Mouse (Mus musculus) testis, postnatal 14 days (tissue): ENCODE data around the gene Derl3.

Source experiments
- DNase-seq: peaks from one replicate; pipeline ENCODE4 v3.0.0; 2021; ENCODE audit warnings: low spot score

The Derl3 gene

GRCm38 (mm10) chr10:75913013-75913589 lies 19.9 kb downstream of the Derl3 start:
- DNase-seq: no peak

DNA sequence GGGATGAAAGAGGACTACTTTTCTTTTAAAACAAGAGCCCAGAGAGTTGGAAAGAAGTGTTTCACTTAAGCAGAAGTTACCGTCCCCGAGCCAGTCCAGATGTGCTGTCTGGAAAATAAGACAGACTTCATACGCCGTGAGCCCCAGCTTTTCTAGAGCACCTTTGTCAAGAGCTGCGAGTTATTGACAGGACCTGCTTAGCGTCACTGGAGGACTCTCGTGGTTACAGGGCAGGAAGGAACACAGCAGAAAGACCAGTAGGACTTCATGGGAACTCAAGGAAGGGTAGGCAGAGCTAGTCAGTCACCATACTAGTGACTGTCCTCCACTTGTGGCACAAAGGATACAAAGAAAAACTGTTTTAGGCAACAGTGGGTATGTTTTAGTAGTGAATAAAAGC lies 22.3 kb downstream of the Derl3 start:
- DNase-seq: no peak

DNA sequence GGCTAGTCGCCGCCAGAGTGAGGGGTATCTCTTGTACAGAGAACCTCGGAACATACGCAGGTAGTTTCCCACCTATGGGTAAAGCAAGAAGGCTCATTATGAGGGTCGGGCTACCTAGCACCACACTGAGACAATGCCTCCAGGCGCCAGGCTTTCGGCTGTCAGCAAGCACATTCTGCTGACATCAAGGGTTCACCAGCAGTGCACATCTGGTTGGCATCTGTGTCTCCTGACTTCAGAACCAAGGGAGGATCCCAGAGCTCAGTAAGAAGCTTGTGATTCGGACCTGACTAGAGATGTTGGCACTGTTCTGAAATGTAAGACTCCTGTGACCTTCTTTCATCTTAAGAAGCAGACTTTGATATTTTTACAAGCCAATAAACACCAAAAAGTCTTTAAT lies 23.6 kb downstream of the Derl3 start:
- no peak for DNase-seq

GRCm38 (mm10) chr10:75919026-75919425 lies 25.8 kb downstream of the Derl3 start:
- DNase-seq: no peak

DNA sequence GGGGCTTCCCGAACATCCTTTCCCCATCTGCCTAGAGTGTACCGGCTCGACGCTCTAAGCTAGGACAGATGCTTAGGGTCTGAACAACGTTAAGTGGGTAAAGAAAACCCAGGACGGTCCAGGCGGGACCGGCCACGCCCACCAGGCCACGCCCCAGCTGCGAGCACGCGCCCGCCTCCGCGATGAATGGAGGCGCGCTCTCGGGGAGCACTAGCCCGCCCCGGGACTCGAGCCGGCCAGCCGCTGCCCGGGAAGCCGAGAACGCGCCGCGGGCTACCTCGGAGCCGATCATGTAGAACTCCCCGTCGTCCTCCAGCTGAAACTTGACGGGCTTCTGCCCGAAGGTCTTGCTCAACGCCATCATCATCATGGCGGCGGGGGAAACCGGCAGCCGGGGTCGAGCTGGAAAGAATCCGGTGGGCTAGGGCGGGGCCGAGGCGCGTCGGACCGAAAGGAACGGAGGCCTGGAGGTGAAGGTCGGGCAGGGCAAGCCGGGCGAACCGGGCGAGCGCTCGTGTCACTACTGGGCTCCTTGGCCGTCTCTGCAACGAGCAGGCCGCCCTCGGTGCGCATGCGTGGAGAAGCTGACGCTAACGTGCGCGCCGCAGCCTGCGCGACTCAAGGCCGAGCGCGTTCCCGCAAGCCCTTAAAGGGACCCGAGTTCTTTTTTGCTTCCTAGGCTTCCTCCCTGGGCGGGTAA lies 28.0 kb downstream of the Derl3 start, which contains the start of gene Smarcb1:
TSS of gene Smarcb1 (minus strand) at position 592 of the 700 bp plus-strand sequence.
- peak; percentile 96 for DNase-seq

DNA sequence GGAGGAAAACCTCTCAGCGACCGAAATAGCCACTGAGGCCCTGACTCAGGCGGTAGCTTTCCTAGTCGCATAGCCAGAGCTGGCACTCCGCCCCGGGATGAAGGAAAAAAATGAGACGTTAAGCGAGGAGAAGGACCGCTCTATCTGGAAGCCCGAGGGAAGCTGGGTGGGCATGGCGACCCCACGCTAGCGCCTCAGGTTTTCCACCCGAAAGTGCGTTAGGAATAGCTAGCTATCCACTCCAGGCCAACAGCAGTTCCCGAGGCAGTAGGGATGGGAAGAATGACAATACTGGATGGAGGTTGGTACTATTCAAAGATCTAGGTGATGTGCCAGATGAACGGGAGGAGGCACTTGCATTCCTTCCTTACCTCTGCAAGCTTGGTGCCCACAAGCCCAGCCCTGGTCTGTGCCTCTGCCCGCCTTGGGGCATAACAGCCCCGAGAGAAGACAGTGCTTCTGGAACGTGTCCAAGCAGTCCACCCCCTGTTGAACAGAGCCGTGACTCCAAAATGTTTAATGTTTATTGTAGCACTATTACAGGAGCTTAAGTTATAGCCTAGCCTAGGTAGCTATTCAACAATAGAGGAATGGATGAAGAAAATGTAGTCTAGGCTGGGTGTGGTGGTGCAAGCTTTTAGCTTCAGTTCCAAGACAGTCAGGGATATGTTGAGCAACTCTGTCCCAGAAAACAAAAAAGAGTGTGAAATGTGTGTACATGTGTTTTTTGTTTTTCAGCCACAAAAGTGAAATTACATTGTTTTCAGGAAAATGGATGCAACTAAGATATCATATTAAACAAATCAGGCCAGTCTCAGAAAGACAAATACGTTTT lies 28.7 kb downstream of the Derl3 start:
- DNase-seq: peak; percentile 49

DNA sequence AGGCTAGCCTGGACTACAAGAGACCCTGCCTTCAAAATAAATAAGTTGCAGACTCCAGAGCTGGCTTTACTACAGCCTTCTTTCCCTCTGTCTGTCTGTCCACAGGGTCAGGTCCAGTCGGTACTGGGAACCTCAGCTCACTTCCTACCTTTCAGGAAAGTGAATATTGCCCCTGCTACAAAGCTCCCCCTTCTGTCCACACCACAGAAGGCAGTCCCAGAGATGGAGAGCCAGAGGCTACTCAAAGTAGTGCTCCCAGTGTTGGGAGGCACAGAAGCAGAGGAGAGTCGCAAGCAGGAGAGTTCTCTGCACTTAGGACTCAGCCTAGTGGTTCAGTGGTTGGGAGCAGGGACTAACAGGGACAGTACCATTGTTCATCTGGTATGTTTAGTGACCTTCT lies 31.1 kb downstream of the Derl3 start:
- no peak for DNase-seq

DNA sequence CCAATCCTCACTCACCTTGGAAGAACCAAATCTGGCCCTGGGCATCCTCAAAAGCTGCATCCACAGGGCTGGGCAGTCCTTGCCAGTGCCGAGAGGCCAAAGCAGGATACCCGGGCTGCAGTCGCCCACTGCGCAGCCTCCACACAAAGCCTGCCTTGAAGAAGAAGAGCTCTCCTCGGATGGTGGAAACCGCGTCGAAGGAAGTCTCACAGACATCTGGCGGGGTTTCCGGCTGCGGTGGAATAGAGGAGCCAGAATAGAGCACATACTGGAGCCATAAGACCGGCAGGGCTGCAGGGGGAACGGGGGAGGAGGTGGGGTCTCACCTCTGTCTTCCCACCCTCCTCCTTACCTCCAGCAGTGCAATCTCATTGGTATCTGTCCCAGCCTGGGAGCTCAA lies 33.2 kb downstream of the Derl3 start:
- DNase-seq: no peak

GRCm38 (mm10) chr10:75930304-75930703 lies 37.1 kb downstream of the Derl3 start:
- no peak for DNase-seq

GRCm38 (mm10) chr10:75931311-75931710 lies 38.1 kb downstream of the Derl3 start:
- no peak for DNase-seq

- no peak for DNase-seq
Measured at GRCm38 (mm10) chr10:75932081-75932678, 39.0 kb downstream of the Derl3 start.

DNA sequence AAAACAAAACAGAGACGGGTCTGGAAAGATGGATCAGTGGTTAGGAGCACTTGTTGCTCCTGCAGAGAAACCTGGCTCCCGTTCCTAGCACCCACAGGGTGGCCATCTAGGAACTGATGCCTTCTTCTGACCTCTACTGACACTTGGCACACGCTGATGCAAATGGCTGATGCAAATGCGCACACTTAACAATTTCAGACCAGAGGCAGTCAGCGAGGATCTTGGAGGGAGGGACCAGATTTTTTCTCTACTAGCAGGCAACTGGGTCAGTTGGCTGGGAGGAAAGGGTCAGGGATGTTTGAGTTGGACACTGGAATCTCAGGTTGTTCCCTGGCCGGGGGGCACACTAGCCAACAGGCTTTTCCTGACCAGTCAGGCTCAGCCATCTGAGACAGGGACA lies 39.7 kb downstream of the Derl3 start, which contains the start of gene Chchd10:
TSS of gene Chchd10 (plus strand) at position 240 of the 400 bp plus-strand sequence.
- no peak for DNase-seq

DNA sequence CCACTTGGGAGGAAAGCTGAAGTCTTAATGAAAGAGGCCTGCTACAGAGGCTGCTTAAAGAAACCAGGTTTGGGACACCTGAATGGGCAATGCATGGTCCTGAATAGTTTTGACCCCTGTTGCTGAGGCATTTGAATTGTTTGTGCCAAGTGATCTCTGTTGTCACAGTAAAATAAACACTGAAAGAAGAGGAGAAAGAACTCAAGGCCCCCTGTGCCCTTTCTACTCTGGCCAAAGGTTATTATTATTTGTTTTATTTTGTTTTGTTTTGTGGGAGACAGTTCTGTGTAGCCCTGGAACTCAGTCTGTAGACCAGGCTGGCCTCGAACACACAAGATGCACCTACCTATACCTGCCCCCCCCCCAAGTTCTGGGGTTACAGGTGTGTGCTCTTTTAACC lies 41.8 kb downstream of the Derl3 start:
- no peak for DNase-seq

DNA sequence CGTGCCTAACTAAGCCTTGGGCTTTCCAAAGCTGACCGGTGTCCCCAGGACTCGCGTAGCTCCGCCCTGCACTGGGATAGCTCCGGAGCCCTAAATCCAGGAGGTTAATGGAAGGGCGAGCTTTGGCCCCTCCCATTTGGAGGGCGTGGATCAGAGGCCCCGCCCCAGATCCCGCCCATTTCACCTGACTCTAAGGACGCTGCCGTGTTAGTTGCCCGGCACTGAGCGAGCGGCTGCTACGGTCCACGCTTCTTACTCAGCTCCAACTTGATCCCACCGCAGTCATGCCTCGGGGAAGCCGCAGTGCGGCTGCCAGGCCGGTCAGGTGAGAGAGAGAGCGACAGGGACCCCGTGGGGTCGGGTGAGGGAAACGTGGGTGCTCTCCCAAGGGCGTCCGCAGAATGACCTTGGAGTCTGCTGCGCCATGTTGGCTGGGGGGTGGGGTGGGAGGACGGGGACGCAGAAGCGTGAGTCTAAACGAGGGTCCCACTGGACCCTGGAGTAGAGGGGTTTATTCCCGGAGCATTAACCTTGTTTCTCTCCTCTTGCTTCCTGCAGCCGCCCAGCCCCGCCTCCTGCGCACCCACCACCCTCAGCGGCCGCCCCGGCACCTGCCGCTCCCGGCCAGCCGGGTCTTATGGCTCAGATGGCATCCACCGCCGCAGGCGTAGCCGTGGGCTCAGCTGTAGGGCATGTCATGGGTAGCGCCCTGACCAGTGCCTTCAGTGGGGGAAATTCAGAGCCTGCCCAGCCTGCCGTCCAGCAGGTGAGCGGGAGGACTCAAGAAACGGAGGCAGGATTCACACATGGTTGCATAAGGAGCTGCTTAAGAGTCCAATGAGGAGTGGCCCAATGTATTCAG lies 42.7 kb downstream of the Derl3 start, which contains the start of gene Mmp11:
TSS of gene Mmp11 (minus strand) at position 817 of the 862 bp plus-strand sequence.
- peak; percentile 81 for DNase-seq

DNA sequence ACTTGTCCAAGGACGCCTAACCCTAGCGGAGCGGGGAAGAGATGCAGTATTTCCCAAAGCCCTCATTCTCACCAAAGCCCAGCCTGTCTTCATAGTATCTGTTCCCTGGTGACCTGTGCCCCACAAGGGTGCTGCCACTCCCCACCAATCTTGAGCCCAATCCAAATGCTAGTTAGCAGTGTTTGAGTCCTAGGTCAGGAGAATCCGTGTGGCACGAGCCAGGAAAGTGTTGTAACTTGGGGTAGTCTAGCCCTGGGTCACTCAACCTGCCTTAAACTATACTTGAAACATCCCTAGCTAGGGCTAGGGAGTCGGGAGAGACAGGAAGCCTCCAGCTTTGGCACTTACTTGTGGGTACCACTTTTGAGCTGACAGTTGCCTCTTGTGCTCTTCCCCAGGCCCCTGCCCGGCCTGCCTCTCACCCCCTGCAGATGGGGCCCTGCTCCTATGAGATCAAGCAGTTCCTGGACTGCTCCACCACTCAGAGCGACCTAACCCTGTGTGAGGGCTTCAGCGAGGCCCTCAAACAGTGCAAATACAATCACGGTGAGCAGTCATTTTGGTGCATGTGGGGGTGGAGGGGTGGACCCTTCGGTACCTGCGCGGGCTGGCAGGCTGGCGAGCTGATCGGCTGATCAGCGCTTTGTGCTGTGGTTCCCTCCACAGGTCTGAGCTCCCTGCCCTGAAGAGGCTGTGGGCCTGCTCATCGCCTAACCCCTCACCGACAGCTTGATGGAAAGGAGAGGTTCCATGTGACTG lies 43.9 kb downstream of the Derl3 start:
- no peak for DNase-seq

GRCm38 (mm10) chr10:75937851-75938643 lies 44.8 kb downstream of the Derl3 start:
- peak; percentile 78 for DNase-seq

GRCm38 (mm10) chr10:75939481-75940234 lies 46.4 kb downstream of the Derl3 start:
- DNase-seq: no peak

- DNase-seq: no peak
Measured at GRCm38 (mm10) chr10:75940520-75940919, 47.3 kb downstream of the Derl3 start, which contains the start of gene Gm867. TSS of gene Gm867 (minus strand) at chr10:75940672.
